Mouse (Mus musculus): ENCODE measurements around the gene Ptprc.

DNA sequence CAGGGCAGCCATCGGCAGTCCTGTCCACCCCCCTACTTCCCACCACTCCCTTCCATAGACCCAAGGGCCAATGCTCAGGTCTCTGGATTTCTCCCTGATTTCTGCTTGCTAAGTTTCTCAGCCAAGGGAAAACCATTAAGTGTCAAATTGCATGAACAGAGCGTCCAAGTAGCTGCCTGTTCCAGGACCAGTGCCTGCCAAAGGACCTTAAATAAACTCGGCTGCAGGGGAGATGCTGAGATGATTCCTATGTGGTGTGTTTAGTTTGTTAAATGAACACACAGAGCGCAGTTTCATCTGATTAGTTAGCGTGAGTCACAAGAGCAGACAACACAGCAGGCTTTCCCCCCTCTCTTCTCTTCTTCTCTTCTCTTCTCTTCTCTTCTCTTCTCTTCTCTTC, 135.0 kb downstream of the Ptprc start:
- TF ChIP-seq CTCF (IDR thresholded peaks at IDR 0.05; ENCODE audit: low read depth, low read length) = no peak
- TF ChIP-seq POLR2A (IDR thresholded peaks at IDR 0.05; ENCODE audit: insufficient read depth, low read length) = no peak
- TF ChIP-seq EP300 (IDR thresholded peaks at IDR 0.05; ENCODE audit: insufficient read depth, low read depth, low read length) = no peak

Measured in ES-Bruce4 (cell line).